In genomic region chr4:127368379-127368973, GRCm38 (mm10) we compare ENCODE assay signal across 9 mouse cellular contexts. TPM values are rescaled to one million over a fixed set of nuclear protein-coding genes. Genes with fewer than 3 reads are reported as not detected.
DNase-seq lines count a peak whose midpoint lies in the region; ATAC-seq and TF ChIP-seq lines count a peak whose summit lies in the region.
"Had no signal": no experiment of that assay in that cellular context is flagged by ENCODE, and none has a peak within 500 bp of the region (broad histone marks: within the 10 kb centered on the region; RNA-seq: fewer than 3 reads in every experiment).

No protein-coding gene starts in this region.

- H3K27ac ChIP-seq in lung, embryonic 16.5 days (ENCODE audit: low read length) = no peak overlapping the region

- H3K27me3 ChIP-seq in Patski = no peaks in the 10 kb centered on the region
- no peaks in the 10 kb centered on the region for H3K27me3 ChIP-seq in lung, embryonic 16.5 days (ENCODE audit: control insufficient read depth, insufficient read depth, low read depth, low read length)

- peak; percentile 56 for ATAC-seq in Patski
- ATAC-seq in lung, embryonic 16.5 days (ENCODE audit: low read depth) = peak; percentile 18; the same call in 1 of the 2 replicates

- peak; percentile 90 for TF ChIP-seq CTCF in Patski (IDR thresholded peaks at IDR 0.05)

- intact Hi-C loops in gastrocnemius, postnatal 14 days (cut with DNase I; ENCODE audit: low total_unique reads) = loop anchor here (10.0 kb wide), 1 partner anchor 246 kb away; no protein-coding TSS in a partner anchor

- no peak overlapping the region for H3K4me2 ChIP-seq in lung, embryonic 16.5 days (ENCODE audit: low read depth, low read length)

- POLR2A ChIA-PET in Patski (lab: Charles Lee) = no interaction called here

- H3K4me1 ChIP-seq in lung, embryonic 16.5 days (replicated peaks; ENCODE audit: control insufficient read depth, insufficient read depth, low read length) = no peaks in the 10 kb centered on the region

- no peaks in the 10 kb centered on the region for H3K36me3 ChIP-seq in lung, embryonic 16.5 days (ENCODE audit: control insufficient read depth, insufficient read depth, low read length)

- in situ Hi-C loops in Patski (cut with MboI; ENCODE audit: low pct_unique_long_range_greater_than_20kb) = loop anchor here (10.0 kb wide), 2 partner anchors 114 to 1176 kb away; no protein-coding TSS in a partner anchor

- H3K4me3 ChIP-seq in lung, embryonic 16.5 days (ENCODE audit: low read length) = no peak overlapping the region

- 27% methylated on average over 13 of the region's 13 CpGs for WGBS in lung, embryonic 16.5 days

- CTCF ChIA-PET in Patski (lab: Charles Lee) = interaction anchor here (1.0 to 1.7 kb wide), 4 partner anchors 15 to 120 kb away, joined by 3 to 4 read pairs (median 4); partner anchors contain the start of gene Gjb4

- H3K9me3 ChIP-seq in lung, embryonic 16.5 days (ENCODE audit: control insufficient read depth, low read length) = no peaks in the 10 kb centered on the region

- H3K9ac ChIP-seq in lung, embryonic 16.5 days (ENCODE audit: low read length) = no peak overlapping the region

- peak; percentile 48 for DNase-seq in A20 (ENCODE audit: low read depth, low spot score)
- no peak for DNase-seq in Patski (ENCODE audit: low read depth, low spot score)
- DNase-seq in cerebellum, postnatal 36 days = peak; percentile 81 to 83
- peak; percentile 52 for DNase-seq in gastrocnemius, postnatal 14 days
- peak; percentile 51 to 68 for DNase-seq in kidney, postnatal 25 days
- peak; percentile 82 for DNase-seq in retina, embryonic 14.5 days (ENCODE audit: low spot score)
- DNase-seq in yolk sac, embryonic 10.5 days (ENCODE audit: low spot score) = peak; percentile 55

RNA-seq across cellular contexts. Expression of gene Gjb5, which starts 10.5 kb away (rescaled TPM):
- polyA plus RNA-seq in Patski (2021) = 0.04 TPM
- total RNA-seq in gastrocnemius, postnatal 14 days (2021) = under 1 TPM; 0.27 to 0.47 TPM
- 0.59 and 0.79 TPM in 2 replicates for polyA plus RNA-seq in lung, embryonic 16.5 days (2015; fragmentation: Nextera tagmentation; extraction: Ambion mirVana)

RNA-seq across cellular contexts. Expression of gene Gjb4, which starts 14.6 kb away (rescaled TPM):
- 23.5 TPM for polyA plus RNA-seq in Patski (2021)
- not detected for total RNA-seq in gastrocnemius, postnatal 14 days (2021)
- 0.20 TPM in 1 of 2 replicates, not detected in the other for polyA plus RNA-seq in lung, embryonic 16.5 days (2015; fragmentation: Nextera tagmentation; extraction: Ambion mirVana)
- polyA plus RNA-seq: frontal cortex, adult 2 months had no signal

RNA-seq across cellular contexts. Expression of gene Gjb3, which starts 37.8 kb away (rescaled TPM):
- 0.05 TPM for polyA plus RNA-seq in Patski (2021)
- total RNA-seq in gastrocnemius, postnatal 14 days (2021) = not detected
- polyA plus RNA-seq in lung, embryonic 16.5 days (2015; fragmentation: Nextera tagmentation; extraction: Ambion mirVana) = 2.0 and 2.2 TPM in 2 replicates

RNA-seq across cellular contexts. Expression of gene Gja4, which starts 54.6 kb away (rescaled TPM):
- polyA plus RNA-seq in Patski (2021) = 0.12 TPM
- 10 to 100 TPM; 13.2 to 14.8 TPM for total RNA-seq in gastrocnemius, postnatal 14 days (2021)
- polyA plus RNA-seq in lung, embryonic 16.5 days (2015; fragmentation: Nextera tagmentation; extraction: Ambion mirVana) = 41.2 and 43.5 TPM in 2 replicates

Comparison
In these comparisons a context has a peak if more than half of its experiments do, and no peak if none do; other contexts are left out.
1. RNA of gene Gjb4, which starts 14.6 kb away (polyA plus RNA-seq): 23.5 TPM in Patski (single experiment); 0.20 TPM in lung, embryonic 16.5 days; every median in the first group is over 10 times any median in the second.